Mouse (Mus musculus): ENCODE measurements at regions not wholly inside any gene's neighbourhood (a gene's known extent, or its start where the extent isn't known, plus 50 kb on each side); places are given as distances from the start of the nearest gene placed in this dataset.
A peak's percentile ranks its signal among the peaks of the same experiment; 100 is the strongest.

DNA sequence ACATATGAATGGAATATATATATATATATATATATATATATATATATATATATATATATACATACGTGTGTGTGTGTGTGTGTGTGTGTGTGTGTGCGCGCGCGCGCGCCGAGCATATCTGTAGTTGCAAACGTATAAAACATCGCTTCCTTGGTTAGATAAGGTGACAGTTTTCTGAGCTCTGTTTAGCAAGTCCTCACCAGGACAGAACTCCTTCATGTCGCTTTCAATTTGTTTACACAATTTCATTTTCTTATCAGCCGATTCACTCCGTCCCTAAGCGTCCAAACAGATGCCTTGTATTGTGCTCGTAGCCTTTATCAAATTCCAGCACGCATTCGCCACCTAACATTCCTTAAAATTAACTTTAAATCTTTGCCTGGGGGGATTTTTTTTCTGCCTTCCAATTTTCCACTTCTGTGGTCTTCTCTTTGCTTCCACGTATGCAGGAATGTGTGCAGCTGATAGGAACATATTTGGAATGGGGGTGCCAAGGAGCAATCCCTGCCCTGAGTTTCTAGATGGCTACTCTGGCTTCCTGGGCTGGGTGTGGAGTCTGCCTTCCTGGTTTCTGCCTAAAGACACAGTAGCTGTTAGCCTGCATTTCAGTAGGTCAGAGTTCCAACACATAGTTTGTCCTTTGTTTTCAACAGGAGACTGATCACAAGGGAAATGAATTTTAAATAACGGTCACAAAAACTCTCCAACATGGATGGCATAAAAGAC is 575.7 kb downstream of the Robo2 start:
- no peak for DNase-seq (ENCODE audit: extremely low read depth, low read depth)

DNA sequence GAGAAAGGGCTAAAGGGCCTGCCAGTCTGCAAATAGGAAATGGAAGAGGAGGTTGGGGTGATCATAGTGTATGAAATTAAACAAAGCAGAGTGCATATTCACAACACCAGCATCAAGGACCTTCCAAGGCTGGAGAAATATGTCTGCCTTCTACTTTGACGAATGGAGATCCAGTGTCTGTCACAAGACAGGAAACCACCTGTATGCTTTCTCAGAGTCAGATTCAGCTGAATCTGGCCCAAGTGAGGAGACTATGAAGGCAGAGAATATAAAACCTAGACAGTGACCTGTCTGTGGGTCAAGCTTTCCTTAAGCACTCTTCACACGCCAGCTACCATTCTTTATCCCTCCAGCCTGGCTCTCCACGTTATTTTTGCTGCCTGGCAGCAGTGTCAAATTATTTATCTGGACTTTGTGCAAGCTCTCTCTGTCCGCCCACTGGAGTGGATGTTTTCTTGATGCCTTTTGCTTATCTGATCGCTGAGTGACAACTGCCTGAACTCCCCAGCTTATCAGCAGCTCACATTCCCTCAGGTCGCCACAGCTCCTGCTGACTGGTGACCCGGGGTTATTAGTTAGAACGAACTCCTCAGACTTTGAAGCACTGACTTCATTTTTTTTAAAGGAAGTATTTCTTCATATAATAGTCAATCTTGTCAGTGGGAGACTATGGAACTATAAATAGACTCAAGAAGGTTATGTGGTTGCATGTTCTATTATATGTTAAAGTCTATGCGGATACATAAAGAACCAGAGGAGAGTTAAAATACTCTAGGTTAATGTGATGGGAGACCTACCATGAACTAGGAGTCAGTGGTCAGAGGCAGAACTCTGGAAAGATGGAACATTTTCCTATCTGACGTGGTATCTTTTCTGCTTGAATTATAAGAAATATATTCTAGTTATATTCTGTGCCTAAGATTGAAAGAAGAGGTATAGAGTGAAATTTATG is 590.0 kb downstream of the Robo2 start:
- peak; percentile 43 for DNase-seq (ENCODE audit: extremely low read depth, low read depth)

DNA sequence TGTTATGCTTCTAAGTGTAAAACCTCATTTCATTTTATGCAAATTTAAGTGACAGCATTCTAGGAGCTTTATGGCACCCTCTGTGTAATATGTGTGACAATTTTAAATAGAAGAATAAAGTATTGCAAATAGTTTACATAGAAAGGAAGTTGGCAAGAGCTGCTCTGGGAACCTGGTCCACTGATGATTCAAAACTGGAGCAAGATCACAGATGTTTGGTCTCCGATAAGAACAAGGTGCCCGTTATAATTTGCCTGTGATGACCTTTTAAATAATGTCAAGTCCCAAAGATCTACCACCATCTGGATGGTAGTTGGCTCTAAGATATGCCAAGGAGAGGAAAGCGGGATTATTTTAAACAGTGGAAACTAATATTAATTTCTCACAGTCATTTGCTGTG is 607.1 kb downstream of the Robo2 start:
- no peak for DNase-seq (ENCODE audit: extremely low read depth, low read depth)

DNA sequence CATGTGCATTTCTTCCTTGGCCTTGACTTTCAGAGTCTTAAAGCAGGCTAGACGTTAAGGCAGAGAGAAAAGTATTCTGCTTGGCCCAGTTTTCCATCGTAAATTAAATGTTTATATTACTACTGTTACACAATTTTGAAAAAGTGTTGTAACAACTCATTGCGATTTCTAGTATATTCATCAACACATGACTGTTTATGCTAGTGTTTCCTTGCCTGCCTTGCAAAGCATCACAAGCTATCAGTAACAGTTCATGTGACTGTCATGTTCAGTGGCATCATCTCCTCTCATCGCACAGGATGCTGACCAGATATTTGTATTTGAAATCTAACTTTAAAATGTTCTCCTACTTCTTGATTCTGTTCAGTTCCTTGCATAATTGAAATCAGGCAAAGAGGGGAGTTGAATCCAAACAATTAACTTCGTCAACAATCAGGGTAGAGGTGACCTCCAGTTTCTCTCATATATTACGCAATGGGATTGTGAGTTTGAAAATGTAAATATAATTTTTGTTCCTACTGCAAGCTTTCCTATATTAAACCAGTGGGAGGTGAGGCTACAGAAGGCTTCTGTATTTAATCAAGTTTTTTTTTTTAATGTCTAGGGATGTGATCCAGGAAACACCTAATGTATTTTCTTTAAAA is 615.0 kb downstream of the Robo2 start:
- no peak for DNase-seq (ENCODE audit: extremely low read depth, low read depth)

DNA sequence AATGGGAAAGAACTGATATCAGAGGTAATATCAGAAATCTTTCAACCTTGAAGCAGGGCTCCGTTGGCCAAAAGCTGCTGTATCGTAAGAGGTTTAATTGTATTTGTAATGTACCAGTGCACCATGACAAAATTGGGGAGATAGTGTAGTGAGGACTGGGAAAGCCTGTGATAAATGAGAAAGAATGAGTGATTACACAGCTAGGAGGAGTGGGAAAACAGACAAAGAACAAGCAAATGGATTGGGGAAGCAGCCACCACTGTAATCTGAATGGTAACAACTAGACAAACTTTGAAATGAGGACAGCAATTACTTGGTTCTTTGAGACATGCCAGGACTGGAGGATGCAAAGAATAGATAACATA is 626.6 kb downstream of the Robo2 start:
- no peak for DNase-seq (ENCODE audit: extremely low read depth, low read depth)

DNA sequence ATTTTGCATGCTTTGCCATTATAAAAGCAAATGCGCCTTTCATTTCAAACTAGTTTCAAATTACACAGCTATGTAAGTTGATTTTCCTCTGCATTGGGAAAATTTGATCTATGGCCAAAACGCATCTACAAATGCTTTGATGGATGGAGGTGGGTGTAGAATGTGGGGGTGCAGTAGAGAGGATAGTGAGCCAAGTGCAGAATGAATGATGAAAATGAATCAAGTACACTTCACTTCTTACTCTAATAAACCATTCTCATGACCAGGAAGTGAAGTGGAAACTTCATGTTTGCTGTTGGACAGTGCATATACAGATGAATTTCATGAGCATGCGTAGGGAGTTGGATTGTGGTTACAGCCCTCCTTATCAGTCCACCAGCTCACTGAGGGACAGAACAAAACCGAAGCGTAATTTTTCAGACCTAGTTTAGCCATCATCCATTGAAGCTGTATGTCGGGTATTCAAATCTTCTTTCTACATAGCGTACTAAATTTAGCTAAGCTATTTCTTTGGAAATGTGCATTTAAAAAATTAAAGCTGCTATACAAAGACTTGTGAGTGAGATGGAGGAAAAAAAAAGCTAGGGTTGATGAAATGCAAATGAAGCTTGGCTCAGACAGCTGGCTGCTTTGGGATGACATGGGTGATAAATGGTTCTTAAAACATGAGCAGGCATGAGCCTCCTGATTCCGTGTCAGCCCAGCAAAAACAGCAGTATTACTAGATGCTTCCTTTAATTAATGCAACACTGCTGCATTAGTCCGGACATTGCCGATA is 627.1 kb downstream of the Robo2 start:
- no peak for DNase-seq (ENCODE audit: extremely low read depth, low read depth)

DNA sequence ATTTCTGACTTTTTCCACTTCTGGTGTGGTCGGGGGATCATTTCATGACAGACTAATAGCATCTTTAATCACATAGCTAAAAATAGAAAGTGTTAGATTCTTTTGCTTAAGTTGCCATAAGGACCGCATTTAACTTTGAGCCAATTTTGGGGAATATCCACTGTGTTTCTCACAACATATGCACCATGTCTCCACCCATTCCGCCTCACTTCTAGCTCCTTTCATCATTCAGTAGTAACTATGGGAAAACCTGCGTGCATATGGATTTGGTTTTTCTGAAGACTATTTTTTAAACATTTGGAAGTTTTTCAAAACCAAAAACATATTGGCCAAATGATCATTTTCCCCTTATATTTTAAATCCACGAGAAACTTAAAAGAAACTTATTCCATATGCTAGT is 639.2 kb downstream of the Robo2 start:
- no peak for DNase-seq (ENCODE audit: extremely low read depth, low read depth)

DNA sequence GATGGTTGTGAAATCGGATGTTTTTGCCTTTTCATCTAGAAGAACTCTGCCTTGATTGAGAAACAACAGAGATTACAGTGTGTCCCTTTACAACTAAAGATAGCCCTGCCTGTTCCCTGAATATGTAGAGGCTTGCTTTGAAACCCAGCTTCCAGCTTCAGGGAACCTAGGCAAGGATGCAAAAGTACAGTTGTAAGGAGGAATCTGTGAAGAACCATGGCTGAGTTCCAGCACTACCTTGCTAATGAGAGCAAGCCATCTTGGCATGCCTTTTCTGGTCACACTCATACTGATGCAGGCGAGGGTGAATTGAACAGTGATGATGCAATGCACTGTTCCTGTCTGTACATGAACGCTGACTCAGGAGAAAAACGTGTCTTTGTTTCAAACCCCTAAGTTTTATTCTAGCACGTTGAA is 641.2 kb downstream of the Robo2 start:
- DNase-seq (ENCODE audit: extremely low read depth, low read depth), result no peak

DNA sequence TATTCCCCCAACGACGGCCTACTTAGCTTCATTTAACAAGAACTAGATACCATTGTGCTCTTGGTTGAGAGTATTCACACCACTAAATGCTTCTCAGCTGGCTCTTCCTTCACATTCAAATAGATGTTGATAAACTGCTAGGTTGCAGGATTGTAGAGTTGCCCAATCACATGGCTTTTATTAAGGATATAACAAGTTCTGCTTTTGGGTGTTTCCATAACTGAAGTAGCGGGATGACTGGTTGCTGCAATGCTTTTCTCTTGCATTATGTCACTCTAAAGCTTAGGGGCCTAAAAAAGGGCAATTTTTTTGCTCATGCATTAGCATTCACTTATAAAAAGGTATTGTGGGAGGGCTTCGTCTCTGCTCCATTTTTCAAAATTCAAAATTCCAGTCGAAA is 641.9 kb downstream of the Robo2 start:
- DNase-seq (ENCODE audit: extremely low read depth, low read depth), result no peak

DNA sequence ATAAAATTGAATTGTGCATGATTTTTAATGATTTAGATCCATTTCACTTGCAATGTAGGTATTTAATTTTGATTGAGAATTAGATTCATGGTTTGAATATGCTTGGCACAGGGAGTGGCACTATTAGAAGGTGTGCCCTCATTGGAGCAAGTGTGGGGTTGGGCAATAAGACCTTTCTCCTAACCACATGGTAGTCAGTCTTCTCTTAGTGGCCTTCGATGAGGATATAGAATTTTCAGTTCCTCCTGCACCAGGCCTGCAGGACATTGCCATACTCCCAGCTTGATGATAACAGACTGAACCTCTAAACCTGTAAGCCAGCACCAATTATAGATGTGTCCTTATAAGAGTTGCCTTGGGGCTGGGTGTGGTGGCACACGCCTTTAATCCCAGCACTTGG is 642.9 kb downstream of the Robo2 start:
- no peak for DNase-seq (ENCODE audit: extremely low read depth, low read depth)

DNA sequence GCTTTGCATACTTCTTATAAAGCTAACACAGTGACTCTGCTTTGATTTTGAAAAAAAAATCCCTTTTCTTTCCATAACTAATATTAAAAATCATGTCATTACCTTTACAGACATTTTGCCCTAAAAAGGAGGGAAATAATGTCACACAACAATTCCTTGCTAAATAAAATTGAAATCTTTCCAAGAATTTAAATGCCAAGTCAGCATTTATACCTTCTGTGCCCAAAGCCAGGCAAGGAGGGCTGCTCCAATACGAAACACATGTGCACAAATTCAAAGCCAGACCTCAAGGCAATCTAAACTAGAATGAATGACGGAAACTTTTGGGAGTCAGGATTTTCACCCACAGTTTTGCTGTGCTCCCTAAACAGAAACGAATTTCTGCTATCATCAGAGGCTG is 646.4 kb downstream of the Robo2 start:
- DNase-seq (ENCODE audit: extremely low read depth, low read depth), result no peak

DNA sequence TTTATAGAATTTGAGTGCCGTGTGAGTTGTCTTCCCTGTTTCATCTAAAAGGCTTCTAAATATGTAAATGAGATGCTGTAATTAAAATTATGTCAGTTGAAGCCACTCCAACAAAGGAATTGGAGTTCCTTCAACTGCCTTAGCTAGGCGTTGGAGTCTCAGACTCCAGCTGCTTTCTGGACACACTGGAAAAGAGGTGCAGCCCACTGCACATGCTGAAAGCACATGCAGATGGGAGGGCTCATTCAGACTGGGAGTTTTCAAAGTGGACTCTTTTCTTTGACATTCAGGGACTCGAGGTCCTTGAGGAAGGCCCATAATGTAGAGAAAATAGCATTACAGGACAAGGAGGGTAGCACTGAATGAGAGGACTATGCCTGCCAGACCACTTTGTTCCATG is 650.7 kb downstream of the Robo2 start:
- DNase-seq (ENCODE audit: extremely low read depth, low read depth), result no peak

DNA sequence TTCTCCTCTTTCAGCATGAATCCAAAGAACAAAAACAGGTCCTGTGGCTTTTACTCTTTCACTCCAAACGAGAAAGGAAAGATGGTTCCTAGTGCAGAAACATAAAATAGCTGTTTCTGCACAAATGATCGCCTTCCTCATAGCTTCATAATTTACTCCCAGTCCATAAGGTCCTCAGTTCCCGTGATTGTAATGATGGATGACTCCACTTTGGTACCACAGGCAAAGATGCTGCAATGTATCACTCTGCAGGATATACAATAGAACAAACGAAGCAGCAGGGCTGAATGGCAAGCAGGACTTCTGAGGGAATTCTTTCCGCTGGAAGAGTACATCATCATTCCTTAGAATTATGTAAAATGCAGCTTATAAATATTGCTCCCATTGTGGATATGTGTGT is 652.8 kb downstream of the Robo2 start:
- no peak for DNase-seq (ENCODE audit: extremely low read depth, low read depth)

DNA sequence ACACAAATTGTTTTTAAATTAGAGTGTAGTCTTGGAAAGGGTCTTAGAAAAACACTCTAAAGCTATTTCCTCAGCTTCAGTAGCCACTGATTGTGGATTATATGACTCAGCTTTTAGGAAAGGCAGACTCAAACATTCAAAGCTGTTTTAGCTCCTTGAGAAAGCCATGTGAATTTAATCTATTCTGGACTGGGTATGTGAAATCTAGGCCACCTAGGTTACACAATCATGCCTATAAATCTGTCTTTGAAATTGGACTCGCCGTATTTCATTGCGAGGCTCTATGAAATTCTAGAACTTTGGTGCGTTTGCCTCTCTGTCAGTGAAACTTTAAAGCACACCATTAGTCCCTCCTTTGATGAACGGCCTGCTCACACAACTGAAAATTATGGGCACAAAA is 657.3 kb downstream of the Robo2 start:
- no peak for DNase-seq (ENCODE audit: extremely low read depth, low read depth)

DNA sequence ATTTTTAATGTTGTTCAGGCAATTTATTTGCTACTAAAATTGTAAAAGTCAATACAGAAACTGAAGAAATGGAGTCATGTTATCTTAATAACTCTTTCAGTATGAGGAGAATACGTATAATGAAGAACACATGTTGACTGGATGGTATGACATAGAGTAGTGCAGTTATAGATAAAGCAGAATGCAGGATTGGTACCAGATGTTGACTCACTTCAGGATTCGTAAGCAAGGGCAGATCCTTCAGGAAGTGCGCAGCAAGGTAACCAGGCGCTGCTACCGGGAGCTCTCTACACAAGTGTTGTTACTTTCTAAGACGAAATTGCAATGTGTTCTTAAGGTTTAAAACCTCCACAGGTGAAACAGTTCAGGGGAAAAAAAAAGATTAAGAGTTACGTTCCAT is 683.3 kb downstream of the Robo2 start:
- no peak for DNase-seq (ENCODE audit: extremely low read depth, low read depth)

DNA sequence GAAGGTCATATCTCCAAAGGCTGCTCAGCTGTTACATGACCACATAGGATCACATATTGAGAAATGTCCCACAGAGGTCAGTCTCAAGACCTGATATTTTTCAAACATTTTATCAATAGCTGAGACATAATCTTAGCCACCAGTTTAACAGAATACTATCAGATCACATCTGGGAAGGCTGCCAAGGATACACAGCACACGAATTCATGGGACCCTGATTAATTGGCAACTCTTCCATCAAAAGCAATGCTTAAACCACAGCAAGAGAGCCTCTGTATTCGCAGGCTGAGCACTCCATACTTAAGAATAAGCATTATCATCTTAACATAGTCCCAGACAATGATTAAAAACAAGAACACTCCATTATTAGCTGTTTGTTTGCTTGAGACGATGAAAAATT is 691.9 kb downstream of the Robo2 start:
- DNase-seq (ENCODE audit: extremely low read depth, low read depth), result no peak

DNA sequence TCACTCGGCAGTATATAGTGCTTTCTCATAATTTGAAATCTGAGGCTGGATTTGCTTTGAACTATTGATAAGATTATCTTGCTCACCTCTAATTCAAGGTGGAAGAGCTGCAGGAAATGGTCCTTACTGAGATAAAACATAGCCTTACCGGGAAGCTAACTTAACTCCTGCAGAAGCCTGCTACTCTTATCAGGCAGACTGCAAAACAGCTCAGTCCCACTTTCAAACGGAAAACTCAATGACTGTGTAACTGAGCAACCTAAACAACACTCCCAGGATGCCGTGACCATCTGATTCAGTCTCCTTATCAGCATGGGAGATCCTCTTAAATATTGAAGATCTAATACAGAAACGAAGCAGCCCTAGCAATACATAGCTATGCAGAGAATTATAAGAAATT is 695.3 kb downstream of the Robo2 start:
- no peak for DNase-seq (ENCODE audit: extremely low read depth, low read depth)

DNA sequence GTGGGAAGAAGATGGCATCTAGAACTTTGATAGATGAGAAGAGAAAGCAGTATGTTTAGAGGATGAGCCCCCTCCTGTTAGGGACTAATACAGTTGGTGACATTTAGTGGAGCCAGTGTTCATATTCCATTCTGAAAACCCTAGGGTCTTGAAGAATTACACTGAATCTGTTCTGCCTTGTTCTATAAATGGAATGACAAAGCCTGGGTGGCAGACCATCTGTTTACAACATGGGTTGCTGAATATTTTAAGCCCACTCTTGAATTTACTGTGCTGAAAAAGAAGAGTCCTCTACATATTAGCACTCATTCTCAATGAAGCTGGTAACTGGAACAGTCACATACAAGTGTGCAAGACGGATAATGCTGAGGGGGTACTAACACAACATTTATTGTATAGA is 704.6 kb downstream of the Robo2 start:
- DNase-seq (ENCODE audit: extremely low read depth, low read depth), result no peak

DNA sequence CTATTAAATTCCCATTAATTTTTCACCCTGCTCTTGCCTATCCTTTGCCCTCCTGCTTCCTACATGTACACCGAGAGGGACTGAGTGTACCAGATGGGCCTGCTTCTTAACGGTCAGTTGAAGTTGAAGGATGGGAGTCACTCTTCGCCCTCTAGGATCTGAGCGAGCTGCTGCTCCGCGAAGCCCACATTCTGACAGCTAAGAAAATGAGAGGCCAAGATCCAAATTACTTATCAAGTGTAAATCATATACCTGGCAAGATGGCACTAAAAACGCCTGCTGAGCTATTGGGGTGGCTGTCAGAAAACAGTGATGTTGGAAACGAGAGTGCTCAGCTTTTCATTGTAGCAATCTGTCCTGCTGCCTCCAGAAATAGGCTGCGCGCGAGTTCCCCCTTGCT is 722.4 kb downstream of the Robo2 start:
- no peak for DNase-seq (ENCODE audit: extremely low read depth, low read depth)

DNA sequence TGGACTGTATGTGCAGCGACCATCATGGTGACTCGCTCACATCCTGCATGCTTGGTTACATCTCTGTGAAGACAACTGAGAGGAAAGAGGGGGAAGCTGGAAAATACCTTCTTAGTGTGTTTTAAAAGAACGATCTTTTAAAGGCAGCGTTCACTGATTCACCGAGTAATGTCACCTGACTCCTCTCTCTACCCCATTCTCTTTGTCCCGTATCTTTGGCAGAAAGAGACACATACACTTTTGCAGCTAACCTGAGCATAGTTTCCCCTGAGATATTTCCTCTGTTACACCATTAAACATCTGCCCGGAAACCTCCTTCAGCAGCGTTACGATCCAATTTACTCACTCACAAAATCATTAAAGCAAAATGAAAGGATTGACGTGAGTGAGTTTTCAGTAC is 731.8 kb downstream of the Robo2 start:
- DNase-seq (ENCODE audit: extremely low read depth, low read depth), result no peak

DNA sequence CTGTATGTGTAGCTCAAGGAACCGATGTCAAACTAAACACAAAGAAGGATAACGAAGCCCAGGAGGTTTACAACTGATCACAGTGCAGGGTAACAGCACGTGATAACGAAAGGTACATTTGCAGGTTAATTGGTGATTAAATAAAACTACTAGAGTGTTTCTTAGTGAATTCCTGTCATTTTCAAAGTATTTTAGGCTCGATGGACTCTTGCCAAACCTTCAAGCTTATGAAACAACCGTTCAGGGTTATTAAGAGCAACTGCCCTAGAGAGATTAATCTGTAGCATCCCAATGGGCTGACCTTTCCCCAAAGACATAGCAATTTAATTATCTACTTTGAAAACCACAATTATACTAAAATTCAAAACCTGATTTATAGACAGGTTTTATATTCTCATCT is 741.1 kb downstream of the Robo2 start:
- DNase-seq (ENCODE audit: extremely low read depth, low read depth), result no peak

Data from MEL-GATA-1-ER (cell line).